Mouse (Mus musculus) Patski (cell line): ENCODE measurements around the gene Rab17. TPM values are rescaled to one million over a fixed set of nuclear protein-coding genes. Genes with fewer than 3 reads are reported as not detected.

ENCODE experiments used
- ATAC-seq: fragments of 100-300 bp; one replicate; pipeline ENCODE4 v1.8.0; 2021
- CTCF ChIA-PET: fragments of 350-600 bp; sonication (Branson Sonifier 250); formaldehyde crosslinking; loops from one replicate; lab custom pipeline; 2022; ENCODE audit warnings: inconsistent platforms; lab: Charles Lee
- POLR2A ChIA-PET: fragments of 350-600 bp; sonication (Branson Sonifier 250); formaldehyde crosslinking; loops from one replicate; lab custom pipeline; 2022; ENCODE audit warnings: antibody characterized with exemption, inconsistent platforms; lab: Charles Lee
- DNase-seq: peaks from one replicate; pipeline ENCODE4 v3.0.0-alpha.2; 2011; ENCODE audit warnings: low read depth, low spot score
- H3K27me3 ChIP-seq: fragments of 371-371 bp; one replicate; pipeline ENCODE4 v1.5.1; 2021
- CTCF ChIP-seq: fragments of 100-300 bp; IDR thresholded peaks from one replicate; pipeline ENCODE4 v1.5.1; 2021
- in situ Hi-C: fragments of 300-500 bp; cut with MboI; formaldehyde crosslinking; loops from 3 replicates; pipeline ENCODE4 v1.11.1; 2018; ENCODE audit warnings: low pct_unique_long_range_greater_than_20kb, mixed read lengths
- polyA plus RNA-seq: library from polyadenylated mRNA; unstranded; gene quantifications from one replicate; pipeline ENCODE4 v1.2.3, GENCODE M21; 2021

The Rab17 gene
- polyA plus RNA-seq: 1.3 TPM

GRCm38 (mm10) chr1:90969347-90969784 lies at the start of gene Rab17:
Rab17 (minus strand) TSS chr1:90969661.
- DNase-seq (no peak), ATAC-seq (no peak)
- ChIA-PET POLR2A (no interaction called here), CTCF (no interaction called here)
- H3K27me3 ChIP-seq: no peaks in the 10 kb centered on the region
- TF ChIP-seq CTCF: no peak
- in situ Hi-C loops: no loop called here

- CTCF ChIA-PET: interaction anchor here (1.3 kb wide), 1 partner anchor 37 kb away, joined by 3 read pairs; no protein-coding TSS in a partner anchor
- in situ Hi-C loops: no loop called here
- H3K27me3 ChIP-seq: no peaks in the 10 kb centered on the region
- DNase-seq (no peak), ATAC-seq (no peak)
- POLR2A ChIA-PET: no interaction called here
- TF ChIP-seq CTCF: no peak
Measured at GRCm38 (mm10) chr1:91017111-91017758, 47.8 kb upstream of the Rab17 start.

- no peak for ATAC-seq
- H3K27me3 ChIP-seq: no peaks in the 10 kb centered on the region
- no peak for DNase-seq
- TF ChIP-seq CTCF: no peak
- in situ Hi-C loops: no loop called here
- POLR2A ChIA-PET: interaction anchor here (1.0 kb wide), 1 partner anchor 13 kb away, joined by 3 read pairs; no protein-coding TSS in a partner anchor
- CTCF ChIA-PET: no interaction called here
Measured at GRCm38 (mm10) chr1:91015571-91015970, 46.1 kb upstream of the Rab17 start.

GRCm38 (mm10) chr1:91013803-91014202 lies 44.3 kb upstream of the Rab17 start:
- TF ChIP-seq CTCF: no peak
- CTCF ChIA-PET: interaction anchor here (1.2 kb wide), 1 partner anchor 14 kb away, joined by 3 read pairs; no protein-coding TSS in a partner anchor
- DNase-seq (no peak), ATAC-seq (no peak)
- POLR2A ChIA-PET: no interaction called here
- in situ Hi-C loops: no loop called here
- H3K27me3 ChIP-seq: no peaks in the 10 kb centered on the region

- no peak for DNase-seq
- no peaks in the 10 kb centered on the region for H3K27me3 ChIP-seq
- CTCF ChIA-PET: interaction anchor here (1.8 kb wide), 1 partner anchor 27 kb away, joined by 4 read pairs; no protein-coding TSS in a partner anchor
- ATAC-seq: no peak
- in situ Hi-C loops: no loop called here
- TF ChIP-seq CTCF: no peak
- POLR2A ChIA-PET: no interaction called here
Measured at GRCm38 (mm10) chr1:91011336-91011735, 41.9 kb upstream of the Rab17 start.

- POLR2A ChIA-PET: interaction anchor here (0.8 to 1.1 kb wide), 2 partner anchors 13 to 76 kb away, joined by 3 read pairs; partner anchors contain the start of gene Lrrfip1
- DNase-seq (no peak), ATAC-seq (no peak)
- in situ Hi-C loops: no loop called here
- no peak for TF ChIP-seq CTCF
- CTCF ChIA-PET: interaction anchor here (1.8 kb wide), 1 partner anchor 27 kb away, joined by 4 read pairs; no protein-coding TSS in a partner anchor
- no peaks in the 10 kb centered on the region for H3K27me3 ChIP-seq
Measured at GRCm38 (mm10) chr1:91010716-91011115, 41.3 kb upstream of the Rab17 start.

GRCm38 (mm10) chr1:91010216-91010615 lies 40.8 kb upstream of the Rab17 start:
- no peak for ATAC-seq
- no peak for TF ChIP-seq CTCF
- CTCF ChIA-PET: interaction anchor here (1.8 kb wide), 1 partner anchor 28 kb away, joined by 4 read pairs; no protein-coding TSS in a partner anchor
- DNase-seq: no peak
- in situ Hi-C loops: no loop called here
- no peaks in the 10 kb centered on the region for H3K27me3 ChIP-seq
- POLR2A ChIA-PET: interaction anchor here (0.8 to 1.1 kb wide), 2 partner anchors 12 to 75 kb away, joined by 3 read pairs; partner anchors contain the start of gene Lrrfip1

- ChIA-PET CTCF (interaction anchor here (0.7 kb wide), 1 partner anchor 9 kb away, joined by 3 read pairs; no protein-coding TSS in a partner anchor), POLR2A (interaction anchor here (1.7 kb wide), 1 partner anchor 11 kb away, joined by 14 read pairs; the partner anchor contains the start of gene Lrrfip1)
- in situ Hi-C loops: no loop called here
- ATAC-seq (no peak), DNase-seq (no peak)
- H3K27me3 ChIP-seq: no peaks in the 10 kb centered on the region
- TF ChIP-seq CTCF: no peak
Measured at GRCm38 (mm10) chr1:91009266-91009665, 39.8 kb upstream of the Rab17 start.

GRCm38 (mm10) chr1:91008746-91009145 lies 39.3 kb upstream of the Rab17 start:
- ATAC-seq (no peak), DNase-seq (no peak)
- in situ Hi-C loops: no loop called here
- POLR2A ChIA-PET: interaction anchor here (1.7 kb wide), 1 partner anchor 10 kb away, joined by 14 read pairs; the partner anchor contains the start of gene Lrrfip1
- TF ChIP-seq CTCF: no peak
- no peaks in the 10 kb centered on the region for H3K27me3 ChIP-seq
- CTCF ChIA-PET: no interaction called here

- CTCF ChIA-PET: no interaction called here
- POLR2A ChIA-PET: interaction anchor here (1.7 kb wide), 1 partner anchor 10 kb away, joined by 14 read pairs; the partner anchor contains the start of gene Lrrfip1
- H3K27me3 ChIP-seq: no peaks in the 10 kb centered on the region
- ATAC-seq (no peak), DNase-seq (no peak)
- no peak for TF ChIP-seq CTCF
- in situ Hi-C loops: no loop called here
Measured at GRCm38 (mm10) chr1:91008147-91008682, 38.8 kb upstream of the Rab17 start.

GRCm38 (mm10) chr1:91006708-91007107 lies 37.2 kb upstream of the Rab17 start:
- ATAC-seq (no peak), DNase-seq (no peak)
- CTCF ChIA-PET: no interaction called here
- no peak for TF ChIP-seq CTCF
- POLR2A ChIA-PET: no interaction called here
- in situ Hi-C loops: no loop called here
- H3K27me3 ChIP-seq: no peaks in the 10 kb centered on the region
